Mouse (Mus musculus) erythroblast, embryonic 14.5 days (primary cell): ENCODE data around the gene B4galt5.

Experiments
- GATA1 ChIP-seq: IDR thresholded peaks from 2 replicates; pipeline ENCODE4 v1.6.1; 2012; ENCODE audit warnings: low read length, inconsistent platforms, mixed read lengths
- TAL1 ChIP-seq: IDR thresholded peaks from 3 replicates; pipeline ENCODE4 v1.6.1; 2012; ENCODE audit warnings: low read length, inconsistent platforms, mixed read lengths

- TF ChIP-seq GATA1 (no peak), TAL1 (no peak)
Observed at GRCm38 (mm10) chr2:167326582-167326981, 22.4 kb downstream of the B4galt5 start.
